Mouse (Mus musculus) erythroblast, adult 5-6 weeks (primary cell): ENCODE data around the gene Mpdz. TPM values are rescaled to one million over a fixed set of nuclear protein-coding genes. Genes with fewer than 3 reads are reported as not detected.

Experiments used
- ATAC-seq: replicated peaks from 2 replicates; pipeline ENCODE4 v1.8.0; 2016; ENCODE audit warnings: moderate number of reproducible peaks, mild to moderate bottlenecking, moderate TSS enrichment, inconsistent platforms; ENCODE audit not compliant: poor library complexity, low FRiP score, severe bottlenecking
- total RNA-seq, 2 experiments: library from RNA; stranded (forward) in 1 of 2; stranded (reverse) in 1 of 2; fragments of 150-400 nt in 1 of 2; fragments of 200-764, 138-1000 nt in 1 of 2; gene quantifications; 2 replicates each; pipeline versions ENCODE4 v1.2.3 to v1.2.4; 2015 to 2017; ENCODE audit warnings: low replicate concordance in 2 of 2

Gene Mpdz
- total RNA-seq (2015; ENCODE audit: low replicate concordance) (not detected in 2 replicates), total RNA-seq (2017; ENCODE audit: low replicate concordance) (not detected in 2 replicates)

DNA sequence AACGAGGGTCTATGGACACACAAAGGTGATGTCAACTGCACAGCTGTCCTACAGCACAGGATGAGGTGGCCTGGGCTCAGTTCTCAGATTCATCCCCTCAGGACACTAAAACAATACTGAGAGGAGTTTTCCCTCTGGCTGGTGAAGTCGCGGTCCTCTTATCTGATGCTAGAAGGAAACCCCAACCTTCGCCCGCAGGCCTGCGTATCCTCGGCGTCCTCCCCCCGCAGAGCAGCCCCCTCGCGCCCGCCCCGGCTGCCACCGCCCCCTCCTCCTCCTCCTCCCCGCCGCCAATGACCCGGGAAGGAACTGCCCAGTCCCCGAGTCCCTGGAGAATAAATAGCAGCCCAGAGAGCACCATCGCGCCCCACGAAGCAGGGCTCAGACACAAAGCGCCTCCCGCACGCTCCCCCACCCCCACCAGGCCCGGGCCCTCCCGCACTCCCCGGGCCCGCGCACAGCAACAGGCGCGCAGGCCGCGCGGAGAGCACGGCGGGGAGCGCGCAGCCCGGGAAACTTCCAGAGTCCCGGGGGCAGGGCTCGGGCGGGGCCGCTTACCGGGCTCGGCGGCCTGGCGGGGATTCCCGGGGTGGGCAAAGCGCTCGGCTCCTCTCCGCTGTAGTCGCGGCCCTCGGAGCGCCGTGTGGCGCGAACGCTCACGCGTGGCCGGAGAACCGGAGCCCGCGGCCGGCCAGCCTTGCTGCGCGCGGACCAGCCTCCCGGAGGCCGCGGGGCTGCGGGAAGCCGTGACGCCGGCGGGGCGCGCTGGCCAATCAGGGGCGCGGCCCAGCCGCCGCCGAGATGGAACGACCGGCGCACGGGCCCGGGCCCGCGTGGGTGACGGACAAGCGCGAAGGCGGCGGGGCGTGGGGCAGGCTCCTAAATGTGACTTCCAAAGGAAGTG lies at the start of gene Mpdz:
Gene Mpdz (minus strand): TSS at position 738 of the 904 bp plus-strand sequence.
- ATAC-seq = no peak

DNA sequence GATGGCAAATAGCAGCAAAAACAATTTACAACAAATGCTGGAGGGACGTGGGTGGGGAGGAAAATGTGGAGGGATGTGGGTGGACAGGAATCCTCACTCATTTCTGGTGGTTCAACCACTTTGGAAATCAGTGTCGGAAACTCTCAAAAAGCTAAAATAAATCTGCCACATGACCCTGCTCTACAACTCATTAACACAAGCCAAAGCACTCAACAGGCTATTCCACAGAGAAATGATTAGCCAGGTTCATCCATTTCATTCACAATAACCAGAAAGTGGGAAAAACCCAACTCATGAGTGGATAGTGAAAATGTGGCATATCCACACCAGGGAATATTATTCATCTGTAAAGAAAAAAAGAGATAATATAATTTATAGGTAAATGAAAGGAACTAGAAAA lies 47.9 kb upstream of the Mpdz start:
- no peak for ATAC-seq

DNA sequence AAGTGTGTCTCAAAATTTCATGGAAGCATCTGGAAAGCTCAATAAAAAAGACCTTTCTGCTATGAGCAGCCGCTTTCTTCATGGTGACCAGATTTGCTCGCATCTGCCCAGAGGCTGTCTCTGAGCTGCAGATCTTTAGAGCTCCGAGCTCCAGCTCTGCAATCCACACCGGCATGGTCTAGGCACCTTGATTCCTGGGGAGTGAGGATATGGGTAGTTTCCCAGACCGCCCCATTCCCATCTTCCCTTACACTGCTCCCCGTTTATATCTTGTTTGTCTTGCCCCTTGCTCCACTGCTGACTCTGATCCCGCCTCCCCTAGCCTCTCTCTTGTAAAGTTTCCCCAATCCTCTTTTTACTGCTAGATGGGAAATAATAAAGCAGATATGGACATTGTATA lies 42.0 kb upstream of the Mpdz start:
- no peak for ATAC-seq

DNA sequence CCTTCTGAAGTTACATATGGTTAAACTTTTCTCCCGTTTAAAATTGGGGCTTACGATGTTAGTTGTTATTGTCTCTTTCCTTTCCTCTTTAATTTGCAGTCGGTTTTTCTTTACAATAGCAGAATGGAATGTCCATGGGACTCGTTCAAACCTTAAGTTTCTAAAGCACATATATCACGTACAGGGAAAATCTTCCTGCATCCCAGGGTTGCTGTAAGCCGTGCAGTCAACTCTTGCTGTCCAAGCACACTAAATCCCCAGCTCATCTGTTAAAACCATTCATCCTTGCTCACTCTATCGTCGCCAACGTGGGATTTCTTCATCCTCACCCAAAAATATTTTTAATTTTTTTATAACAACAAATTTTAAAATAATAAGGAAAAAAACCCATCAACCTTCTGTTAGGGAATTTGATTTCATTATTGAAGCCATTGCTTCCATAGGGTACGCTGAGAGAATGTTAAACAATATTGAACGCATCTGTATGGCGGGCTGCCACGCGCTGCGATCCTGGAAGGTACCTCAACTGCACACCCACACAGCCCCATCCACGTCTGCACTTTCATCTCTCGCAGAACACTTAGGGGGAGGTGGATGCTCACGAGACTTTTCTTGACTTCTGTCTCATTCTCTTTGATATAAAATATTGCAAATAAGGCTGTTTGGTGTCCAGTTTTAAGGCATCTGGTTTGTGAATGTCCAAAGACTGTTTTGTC lies 41.4 kb upstream of the Mpdz start:
- no peak for ATAC-seq

DNA sequence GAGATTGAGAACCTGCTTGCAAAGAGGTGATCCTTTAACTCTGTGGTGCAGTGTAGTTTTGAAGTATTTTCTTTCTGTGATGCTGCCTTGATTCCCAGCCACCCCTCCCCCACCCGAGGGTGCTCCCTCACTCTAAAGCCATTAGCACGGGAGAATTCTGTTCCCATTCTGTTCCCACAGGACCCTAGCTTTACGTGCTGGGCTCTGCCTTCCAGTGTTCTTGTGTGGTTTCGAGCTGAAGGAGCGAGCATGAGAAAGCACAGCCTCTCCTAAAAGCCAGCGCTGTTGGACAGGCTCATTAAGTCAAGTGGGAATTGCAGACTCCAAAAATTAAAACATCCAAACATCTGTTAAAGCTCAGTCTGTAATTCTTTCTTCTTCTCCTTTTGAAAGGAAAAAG lies 40.5 kb upstream of the Mpdz start:
- no peak for ATAC-seq

DNA sequence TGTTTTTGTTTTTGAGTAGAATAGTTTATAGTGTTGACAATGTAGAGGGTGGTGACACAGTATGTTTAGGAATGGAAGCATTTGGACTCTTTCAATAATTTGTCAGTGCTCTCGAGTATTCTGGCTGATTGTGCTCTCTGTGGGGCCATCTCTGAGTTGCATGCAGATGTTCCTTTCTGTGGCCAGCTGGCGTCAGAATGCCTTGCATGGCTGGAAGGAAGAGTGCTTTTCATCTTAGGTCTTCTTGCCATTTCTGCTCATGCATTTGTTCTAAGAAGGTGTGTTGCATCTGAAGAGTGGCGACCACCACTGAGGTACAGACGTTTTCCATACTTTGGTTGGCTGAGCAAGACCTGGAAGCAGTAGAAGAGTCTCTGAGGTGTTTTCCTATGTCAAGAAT lies 24.2 kb upstream of the Mpdz start:
- ATAC-seq = no peak

DNA sequence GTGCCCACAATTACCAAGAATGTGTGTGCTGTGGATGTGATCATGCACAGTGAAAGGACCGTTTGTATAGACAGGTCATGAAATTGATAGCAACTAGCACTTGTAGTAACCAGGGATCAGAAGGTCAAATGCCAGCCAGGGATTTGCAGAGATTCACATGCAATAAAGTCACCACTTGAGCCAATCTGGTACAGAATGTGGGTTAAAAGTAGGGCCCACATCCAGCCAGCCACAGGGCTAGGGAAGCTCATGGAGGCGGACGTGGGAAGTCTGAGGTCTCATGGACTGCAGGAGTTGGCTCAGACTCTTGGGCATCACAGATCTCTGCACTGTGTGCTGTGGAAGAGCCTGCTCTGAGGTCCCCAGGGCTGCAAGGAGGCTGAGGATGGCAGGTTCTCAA lies 22.6 kb upstream of the Mpdz start:
- ATAC-seq = no peak

DNA sequence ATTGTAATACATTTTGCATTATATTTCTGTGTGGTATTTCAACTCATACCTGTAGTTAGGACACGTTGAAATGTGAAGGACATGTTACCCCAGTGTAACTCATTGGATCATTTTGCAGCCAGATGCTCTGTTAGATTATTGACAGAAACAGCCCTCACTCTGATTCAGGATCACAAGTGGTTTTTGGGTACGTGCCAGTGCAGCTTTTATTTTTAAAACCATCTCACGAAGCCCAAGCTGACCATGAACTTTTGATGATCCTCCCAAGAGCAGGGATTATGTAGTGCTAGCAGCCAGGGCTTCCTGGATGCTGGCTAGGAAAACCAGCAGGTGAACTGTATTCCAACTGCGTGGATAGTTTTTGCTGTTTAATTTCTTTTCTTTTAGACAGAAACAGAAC lies 19.6 kb upstream of the Mpdz start:
- ATAC-seq = no peak

DNA sequence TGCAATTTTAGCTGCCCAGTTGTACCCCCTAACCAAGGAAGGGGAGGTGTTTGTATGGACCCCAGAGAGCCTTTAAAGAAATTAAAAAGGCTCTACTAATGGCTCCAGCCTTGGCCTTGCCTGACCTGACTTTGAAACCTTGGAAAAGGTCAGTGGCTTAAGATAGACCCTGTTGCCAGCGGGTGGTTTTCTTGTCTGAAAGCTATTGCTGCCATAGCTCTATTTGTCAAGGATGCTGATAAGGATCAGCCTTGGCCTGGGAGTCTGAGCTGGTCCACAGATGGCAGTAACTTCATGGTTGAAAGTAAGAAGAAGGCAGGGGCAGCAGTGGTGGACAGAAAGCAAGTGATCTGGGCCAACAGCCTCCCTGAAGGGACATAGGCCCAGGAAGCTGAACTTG lies 16.3 kb upstream of the Mpdz start:
- ATAC-seq = no peak

DNA sequence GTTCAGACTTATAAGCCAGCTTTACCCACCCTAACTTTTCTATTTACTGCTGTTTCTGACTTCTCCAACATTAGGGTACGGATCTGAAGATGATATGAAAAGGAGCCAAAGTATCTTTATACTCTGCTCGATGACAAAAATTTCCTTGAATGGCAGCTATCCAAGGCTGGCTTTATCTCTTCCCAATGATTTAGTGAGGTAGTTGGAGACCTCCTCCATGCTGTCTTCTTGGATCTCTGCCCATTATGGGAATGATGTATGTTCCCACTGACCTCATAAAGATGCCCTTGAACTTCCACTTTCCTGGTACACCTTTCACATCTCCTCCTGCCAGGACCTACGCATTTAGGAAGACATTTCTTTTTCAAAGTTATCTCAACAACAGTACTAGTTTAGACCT lies 11.2 kb upstream of the Mpdz start:
- ATAC-seq = no peak

DNA sequence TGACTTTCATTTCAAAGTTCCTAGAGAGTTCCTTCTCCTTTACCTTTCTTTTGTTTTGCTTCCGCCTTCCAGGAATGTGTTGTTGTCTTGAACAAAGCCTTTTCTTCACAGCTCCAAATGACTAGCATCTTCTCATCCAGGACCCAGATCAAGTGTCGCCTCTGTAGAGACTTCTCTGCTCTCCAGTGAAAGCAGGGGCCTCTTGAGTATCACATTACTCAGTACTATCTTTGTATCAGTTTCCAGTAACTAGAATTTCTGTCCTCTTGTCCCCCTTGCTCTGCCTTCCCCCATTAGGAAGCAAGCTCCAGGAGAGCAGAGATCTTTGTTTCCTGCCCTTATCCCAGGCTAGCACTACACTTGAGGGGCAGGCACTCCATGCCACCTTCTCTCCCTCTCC lies 9.6 kb upstream of the Mpdz start:
- no peak for ATAC-seq

DNA sequence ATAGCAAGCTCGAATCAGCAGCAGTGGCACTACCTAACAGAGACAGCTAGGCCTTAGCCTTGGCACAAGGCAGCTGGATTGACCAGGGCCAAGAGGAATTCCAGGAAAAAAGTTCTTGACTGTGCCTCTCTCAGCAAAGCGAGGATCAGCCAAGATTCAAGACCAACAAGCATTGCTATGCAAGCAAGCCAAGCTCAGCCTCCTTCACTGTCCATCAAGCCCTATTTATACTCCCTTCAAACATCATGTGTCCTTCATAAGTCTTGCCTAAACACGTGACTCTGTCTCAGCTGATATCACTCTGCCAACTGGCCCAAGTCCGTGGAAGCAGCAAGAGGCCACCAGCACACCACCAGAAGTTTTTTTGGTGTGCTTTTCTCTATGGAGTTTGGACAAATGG lies 6.8 kb upstream of the Mpdz start:
- no peak for ATAC-seq

DNA sequence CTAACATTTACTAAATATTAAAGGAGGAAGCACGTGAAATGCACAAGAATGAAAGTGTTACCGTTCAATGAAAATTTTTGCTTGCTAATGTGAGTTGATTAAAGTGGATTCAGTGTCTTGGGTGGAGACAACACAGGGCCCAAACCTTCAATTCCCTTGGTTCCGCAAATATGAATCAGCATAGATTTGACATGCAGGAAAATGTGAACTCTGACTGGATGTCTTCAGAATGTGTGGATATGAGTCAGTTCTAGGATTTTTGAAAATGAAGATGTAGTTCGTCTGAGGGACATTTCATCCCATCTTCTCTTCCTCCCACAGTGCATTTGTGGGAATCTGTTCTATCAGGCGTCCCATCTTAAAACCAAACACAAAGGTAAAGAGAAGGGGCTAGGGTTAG lies 951 bp upstream of the Mpdz start:
- ATAC-seq = no peak

DNA sequence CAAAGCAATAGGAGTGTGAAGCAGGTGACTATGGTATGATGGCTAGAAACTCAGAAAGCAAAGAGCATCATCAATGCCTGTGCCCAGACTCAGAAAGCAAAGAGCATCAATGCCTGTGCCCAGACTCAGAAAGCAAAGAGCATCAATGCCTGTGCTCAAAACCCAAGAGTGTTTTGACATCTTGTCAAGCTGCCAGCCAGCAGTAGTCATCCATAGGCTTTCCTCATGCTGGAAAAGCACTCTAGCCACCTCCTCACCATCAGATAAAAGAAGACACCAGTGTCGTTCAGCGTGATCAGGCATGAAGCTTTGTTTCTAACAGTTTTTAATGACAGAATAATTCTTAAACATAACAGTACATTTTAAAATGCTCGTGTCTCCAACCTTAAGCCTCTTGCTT lies 8.7 kb downstream of the Mpdz start:
- no peak for ATAC-seq

DNA sequence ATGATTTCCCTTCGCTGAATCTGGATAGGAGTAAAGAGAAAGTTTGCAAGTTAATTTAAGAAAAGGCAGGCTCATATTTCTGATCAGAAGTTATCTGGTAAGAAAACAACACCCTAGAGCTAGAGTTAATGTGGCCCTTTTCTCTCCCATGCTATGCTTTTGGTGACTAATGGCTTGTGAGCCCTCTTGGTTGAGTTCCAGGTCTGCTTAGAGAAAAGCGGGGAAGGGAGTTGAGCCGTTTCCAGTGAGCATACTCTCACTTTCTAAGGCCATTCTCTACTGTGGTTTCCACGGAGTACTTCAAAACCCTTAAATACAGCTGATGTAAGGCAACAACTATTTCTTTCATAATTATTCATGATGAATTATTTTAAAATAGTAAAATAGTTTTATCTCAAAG lies 11.8 kb downstream of the Mpdz start:
- ATAC-seq = no peak

DNA sequence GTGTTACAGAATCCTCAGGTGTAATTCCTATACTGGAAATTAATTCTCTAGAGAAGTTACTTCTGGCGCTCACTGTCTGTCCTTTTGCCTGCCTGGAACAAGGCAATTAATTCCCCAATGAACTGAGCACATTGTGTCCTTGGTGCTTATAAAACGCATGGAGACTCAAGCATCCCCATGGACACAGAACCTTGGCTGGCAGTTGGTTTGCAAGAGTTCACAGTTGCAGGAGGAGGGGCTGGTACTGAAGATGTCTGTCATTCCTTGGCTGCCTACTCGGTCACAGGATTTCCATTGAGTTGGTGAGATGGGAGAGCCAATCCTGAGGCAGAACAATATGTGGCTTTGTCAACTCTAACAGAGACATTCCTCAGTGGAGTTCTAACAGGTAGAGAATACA lies 12.5 kb downstream of the Mpdz start:
- no peak for ATAC-seq

DNA sequence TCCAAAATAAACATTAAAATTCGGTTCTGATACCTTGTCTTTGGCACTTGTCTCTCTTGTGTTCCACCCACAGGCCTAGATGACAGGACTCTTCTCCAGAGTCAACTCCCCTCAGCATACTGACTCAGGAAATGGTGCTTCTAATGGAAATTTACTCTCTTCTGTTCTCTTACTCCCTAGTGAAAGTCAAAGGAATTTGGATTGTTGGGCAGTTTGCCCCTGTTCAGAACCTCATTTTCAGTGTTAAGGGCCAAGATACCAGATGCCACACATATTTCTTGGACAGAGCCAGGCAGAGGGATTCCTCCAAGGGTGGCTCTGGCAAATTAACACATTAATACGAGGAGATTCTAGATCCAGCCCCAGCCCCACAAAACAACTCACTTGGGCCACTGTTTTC lies 12.9 kb downstream of the Mpdz start:
- ATAC-seq = no peak

DNA sequence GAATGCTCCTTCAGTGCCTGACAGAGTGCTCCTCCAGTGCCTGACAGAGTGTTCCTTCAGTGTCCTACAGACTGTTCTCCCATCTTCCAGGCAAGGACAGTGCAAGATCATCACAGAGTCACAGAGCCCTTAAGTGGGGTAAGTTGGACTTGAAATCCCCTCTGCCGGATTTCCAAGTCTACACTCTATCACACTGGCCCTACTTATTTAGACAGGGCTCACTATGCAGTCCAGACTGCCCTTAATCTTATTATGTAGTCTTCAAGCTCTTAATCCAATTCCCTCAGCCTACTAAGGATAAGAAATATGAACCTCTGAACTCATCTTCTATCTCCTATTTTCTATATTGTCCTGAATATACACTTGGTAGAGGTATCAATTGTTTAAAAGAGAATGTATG lies 19.1 kb downstream of the Mpdz start:
- ATAC-seq = no peak

DNA sequence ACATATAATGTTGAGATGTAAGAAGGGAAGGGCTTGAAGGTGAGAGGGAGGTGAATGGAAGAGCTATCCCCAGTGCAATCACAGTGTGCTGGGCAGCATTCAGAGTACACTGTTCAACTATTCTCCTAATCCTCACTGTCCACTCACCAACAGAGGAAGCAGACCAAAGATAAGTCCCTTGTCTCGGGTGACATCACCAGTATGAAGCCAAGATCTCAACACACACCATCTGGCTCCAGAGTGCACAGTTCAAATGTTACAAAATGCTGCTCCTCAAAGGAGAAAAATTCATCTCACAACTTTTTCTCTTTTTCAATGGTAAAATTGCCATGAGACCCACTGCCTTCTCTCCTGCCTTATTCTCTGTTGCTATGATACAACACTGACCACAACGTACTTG lies 21.0 kb downstream of the Mpdz start:
- ATAC-seq = no peak

DNA sequence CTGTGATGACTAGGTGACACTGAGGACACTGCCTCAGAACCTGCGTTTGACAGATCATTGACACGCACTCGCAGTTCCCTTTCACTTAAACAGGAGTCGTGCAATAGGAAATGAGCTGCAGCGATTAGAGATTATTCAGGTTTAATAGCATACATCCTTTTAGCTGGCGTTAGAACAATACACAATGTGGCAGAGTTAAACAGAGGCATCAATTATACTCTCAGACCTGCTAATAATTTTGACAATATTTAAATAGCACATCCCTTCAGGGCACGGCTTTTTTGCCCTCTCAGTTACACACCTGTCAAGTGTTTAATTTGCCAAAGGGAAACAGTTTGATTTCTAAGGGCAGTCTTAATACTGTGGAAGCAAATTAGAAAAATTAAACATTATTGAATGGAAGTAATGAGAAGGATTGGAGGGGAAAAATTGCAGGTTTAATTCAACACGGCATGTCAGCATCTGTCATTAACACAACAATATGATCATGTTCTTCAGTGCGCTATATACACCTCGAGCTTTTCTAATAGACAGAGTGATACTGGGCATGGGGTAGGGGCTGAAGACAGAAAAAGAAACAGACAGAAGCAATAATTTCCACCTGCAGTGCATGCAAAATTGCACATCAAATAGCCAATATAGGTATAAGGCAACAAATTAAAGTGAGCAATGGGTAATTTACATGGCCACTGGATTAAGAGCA lies 27.1 kb downstream of the Mpdz start:
- no peak for ATAC-seq
